Mouse (Mus musculus): ENCODE data around the gene Ehbp1.

The Ehbp1 gene

GRCm38 (mm10) chr11:21999396-22000315, 342.4 kb downstream of the Ehbp1 start:
- peak; percentile 29 to 45 for DNase-seq

GRCm38 (mm10) chr11:21998141-21999047, 343.7 kb downstream of the Ehbp1 start:
- DNase-seq: peak; percentile 42 to 44

- DNase-seq: peak; percentile 16 to 34
Measured at GRCm38 (mm10) chr11:21997561-21998140, 344.4 kb downstream of the Ehbp1 start.

GRCm38 (mm10) chr11:21996661-21997560, 345.2 kb downstream of the Ehbp1 start:
- DNase-seq: peak; percentile 86 to 90

GRCm38 (mm10) chr11:21996325-21996647, 345.8 kb downstream of the Ehbp1 start:
- DNase-seq: no peak

GRCm38 (mm10) chr11:21995534-21996324, 346.4 kb downstream of the Ehbp1 start:
- DNase-seq: peak; percentile 52 to 56

- peak; percentile 60 to 62 for DNase-seq
Measured at GRCm38 (mm10) chr11:21994377-21995370, 347.4 kb downstream of the Ehbp1 start.

GRCm38 (mm10) chr11:21993597-21994376, 348.3 kb downstream of the Ehbp1 start:
- peak; percentile 57 to 72 for DNase-seq

GRCm38 (mm10) chr11:21992761-21993596, 349.1 kb downstream of the Ehbp1 start:
- peak; percentile 41 to 54 for DNase-seq

GRCm38 (mm10) chr11:21988398-21988946, 353.6 kb downstream of the Ehbp1 start:
- no peak for DNase-seq

GRCm38 (mm10) chr11:21985118-21985517, 357.0 kb downstream of the Ehbp1 start:
- no peak for DNase-seq

- peak in 1 of 2 experiments; percentile 10 for DNase-seq
Measured at GRCm38 (mm10) chr11:21974005-21974531, 368.0 kb downstream of the Ehbp1 start.

- DNase-seq: no peak
Measured at GRCm38 (mm10) chr11:21973597-21973996, 368.5 kb downstream of the Ehbp1 start.

GRCm38 (mm10) chr11:21968922-21969321, 373.2 kb downstream of the Ehbp1 start:
- DNase-seq: no peak
